Mouse (Mus musculus) kidney, embryonic 16.5 days (tissue): ENCODE measurements around the gene Vasp. TPM values are rescaled to one million over a fixed set of nuclear protein-coding genes. Genes with fewer than 3 reads are reported as not detected.

ENCODE experiments used
- ATAC-seq: fragments of 200-750 bp; cut with Nextera tagmentation; 2 replicates; pipeline ENCODE4 v1.8.0; 2017; ENCODE audit warnings: moderate TSS enrichment; ENCODE audit not compliant: low FRiP score, low TSS enrichment
- H3K27ac ChIP-seq: fragments of 300-500 bp; sonication (generic); 2 replicates; pipeline ENCODE4 v1.5.1; 2014; ENCODE audit warnings: low read length
- H3K27me3 ChIP-seq: fragments of 300-500 bp; sonication (generic); 2 replicates; pipeline ENCODE4 v1.6.1; 2014; ENCODE audit warnings: low read length, control low read depth, mixed read lengths; ENCODE audit not compliant: insufficient read depth
- H3K36me3 ChIP-seq: fragments of 300-500 bp; sonication (generic); 2 replicates; pipeline ENCODE4 v1.6.1; 2014; ENCODE audit warnings: low read length, control low read depth, mixed read lengths; ENCODE audit not compliant: insufficient read depth
- H3K4me1 ChIP-seq: fragments of 300-500 bp; sonication (generic); 2 replicates; pipeline ENCODE4 v1.6.1; 2014; ENCODE audit warnings: low read length, control low read depth, mixed read lengths; ENCODE audit not compliant: insufficient read depth
- H3K4me2 ChIP-seq: fragments of 300-500 bp; sonication (generic); replicated peaks from 2 replicates; pipeline ENCODE4 v1.6.1; 2014; ENCODE audit warnings: low read depth, low read length
- H3K4me3 ChIP-seq: fragments of 300-500 bp; sonication (generic); 2 replicates; pipeline ENCODE4 v1.5.1; 2014; ENCODE audit warnings: mild to moderate bottlenecking, low read length
- H3K9ac ChIP-seq: fragments of 300-500 bp; sonication (generic); replicated peaks from 2 replicates; pipeline ENCODE4 v1.6.1; 2014; ENCODE audit warnings: low read length
- H3K9me3 ChIP-seq: fragments of 300-500 bp; sonication (generic); 2 replicates; pipeline ENCODE4 v1.6.1; 2016; ENCODE audit warnings: low read length, control low read depth
- whole genome bisulfite sequencing: fragments of 180-500 bp; shearing (Covaris S2); extraction: QIAGEN DNeasy Blood & Tissue Kit; methylation state at CpG from one replicate; pipeline ENCODE4 v1.1.7; 2014; 5-methylcytosine and 5-hydroxymethylcytosine counted together
- polyA plus RNA-seq: library from polyadenylated mRNA; unstranded; fragments of >200 nt; fragmentation: Nextera tagmentation; extraction: Ambion mirVana; gene quantifications from 2 replicates; pipeline ENCODE4 v1.2.1, GENCODE M21; 2015

The Vasp gene
- polyA plus RNA-seq, 1 experiment from 2014 or later = 86.9 TPM

DNA sequence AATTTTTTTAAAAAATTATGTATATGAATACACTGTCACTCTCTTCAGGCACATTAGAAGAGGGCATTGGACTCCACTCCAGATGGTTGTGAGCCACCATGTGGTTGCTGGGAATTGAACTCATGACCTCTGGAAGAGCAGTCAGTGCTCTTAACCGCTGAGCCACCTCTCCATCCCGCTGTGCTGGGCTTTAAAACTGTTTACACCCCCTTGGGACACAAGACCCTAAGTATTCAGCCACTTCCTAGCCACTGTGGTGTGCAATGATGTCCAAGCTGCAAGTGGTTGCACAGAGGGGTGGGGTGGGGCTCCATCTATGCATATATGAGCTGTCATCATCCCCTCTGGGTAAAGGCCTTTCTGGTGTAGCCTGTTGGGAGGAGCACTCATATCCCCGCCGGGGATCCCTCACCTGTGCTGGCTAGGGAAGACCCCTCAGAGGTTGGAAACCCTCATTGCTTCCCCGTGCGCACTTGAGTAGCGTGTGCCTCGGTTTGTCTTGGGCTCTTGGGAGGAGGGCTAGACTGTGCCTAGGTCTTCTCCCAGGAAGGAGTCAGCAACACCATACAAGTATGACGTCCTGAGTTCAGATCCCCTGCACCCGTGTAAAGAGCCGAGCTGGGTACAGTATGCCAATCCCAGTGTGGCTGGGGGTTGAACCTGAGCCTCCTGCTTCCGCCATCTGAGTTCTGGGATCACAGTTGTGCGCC is 63.3 kb downstream of the Vasp start:
- Histone ChIP-seq H3K4me3 (no peak overlapping the region), H3K36me3 (peaks cover 17% of the 10 kb centered on the region), H3K9me3 (no peaks in the 10 kb centered on the region), H3K4me2 (no peak overlapping the region), H3K27me3 (no peaks in the 10 kb centered on the region), H3K27ac (no peak overlapping the region), H3K4me1 (peaks cover 19% of the 10 kb centered on the region), H3K9ac (no peak overlapping the region)
- no peak for ATAC-seq
- WGBS = 80% methylated on average over 13 of the region's 13 CpGs

Other genes starting within 250 kb of the Vasp start
- gene Foxa3, start 248.3 kb downstream of the Vasp start, polyA plus RNA-seq = 0.35 and 0.75 TPM in 2 replicates
- gene Sympk, start 247.4 kb downstream of the Vasp start, polyA plus RNA-seq = 34.0 and 35.6 TPM in 2 replicates
- not detected in 2 replicates for gene Rsph6a, start 217.1 kb downstream of the Vasp start, polyA plus RNA-seq
- gene Dmwd, start 195.6 kb downstream of the Vasp start, polyA plus RNA-seq = 15.5 and 16.8 TPM in 2 replicates
- gene Dmpk, start 188.0 kb downstream of the Vasp start, polyA plus RNA-seq = 17.2 and 27.5 TPM in 2 replicates
- 9.5 and 10.5 TPM in 2 replicates for gene Six5, start 177.2 kb downstream of the Vasp start, polyA plus RNA-seq
- 3.2 and 4.3 TPM in 2 replicates for gene Gm4969, start 153.4 kb downstream of the Vasp start, polyA plus RNA-seq
- 18.4 and 20.3 TPM in 2 replicates for gene Fbxo46, start 152.0 kb downstream of the Vasp start, polyA plus RNA-seq
- gene Qpctl, start 122.5 kb downstream of the Vasp start, polyA plus RNA-seq = 15.1 and 16.1 TPM in 2 replicates
- 137 and 141 TPM in 2 replicates for gene Snrpd2, start 122.1 kb downstream of the Vasp start, polyA plus RNA-seq
- 0.37 and 0.60 TPM in 2 replicates for gene Gipr, start 105.7 kb downstream of the Vasp start, polyA plus RNA-seq
- gene Eml2, start 95.4 kb downstream of the Vasp start, polyA plus RNA-seq = 12.0 and 14.5 TPM in 2 replicates
- 4.0 and 4.3 TPM in 2 replicates for gene Gpr4, start 59.3 kb downstream of the Vasp start, polyA plus RNA-seq
- gene Opa3, start 43.5 kb downstream of the Vasp start, polyA plus RNA-seq = 42.9 and 44.6 TPM in 2 replicates
- 0.22 TPM in 1 of 2 replicates, not detected in the other for gene Ppm1n, start 8.2 kb upstream of the Vasp start, polyA plus RNA-seq
- 8.0 and 9.4 TPM in 2 replicates for gene Rtn2, start 10.8 kb upstream of the Vasp start, polyA plus RNA-seq
- gene Fosb, start 38.2 kb upstream of the Vasp start, polyA plus RNA-seq = 0.17 and 0.22 TPM in 2 replicates
- gene Ercc1, start 73.0 kb upstream of the Vasp start, polyA plus RNA-seq = 81.8 and 86.1 TPM in 2 replicates
- gene Cd3eap, start 87.7 kb upstream of the Vasp start, polyA plus RNA-seq = 25.0 and 27.7 TPM in 2 replicates
- gene Ppp1r13l, start 87.9 kb upstream of the Vasp start, polyA plus RNA-seq = 3.3 and 4.0 TPM in 2 replicates
- gene Ercc2, start 110.2 kb upstream of the Vasp start, polyA plus RNA-seq = 16.7 and 19.0 TPM in 2 replicates
- 7.0 and 8.5 TPM in 2 replicates for gene Klc3, start 132.3 kb upstream of the Vasp start, polyA plus RNA-seq
- gene Ckm, start 133.0 kb upstream of the Vasp start, polyA plus RNA-seq = 18.6 and 28.2 TPM in 2 replicates
- 6.8 and 6.9 TPM in 2 replicates for gene Mark4, start 187.0 kb upstream of the Vasp start, polyA plus RNA-seq
- gene Exoc3l2, start 191.5 kb upstream of the Vasp start, polyA plus RNA-seq = 2.9 and 3.8 TPM in 2 replicates
- 1.8 and 2.2 TPM in 2 replicates for gene Bloc1s3, start 236.6 kb upstream of the Vasp start, polyA plus RNA-seq
- gene Trappc6a, start 236.6 kb upstream of the Vasp start, polyA plus RNA-seq = 89.7 and 94.2 TPM in 2 replicates
- 0.11 and 0.14 TPM in 2 replicates for gene Nkpd1, start 246.0 kb upstream of the Vasp start, polyA plus RNA-seq